Mouse (Mus musculus): ENCODE measurements at regions not wholly inside any gene's neighbourhood (a gene's known extent, or its start where the extent isn't known, plus 50 kb on each side); places are given as distances from the start of the nearest gene placed in this dataset. TPM values are rescaled to one million over a fixed set of nuclear protein-coding genes. Genes with fewer than 3 reads are reported as not detected.
A peak's percentile ranks its signal among the peaks of the same experiment; 100 is the strongest.

DNA sequence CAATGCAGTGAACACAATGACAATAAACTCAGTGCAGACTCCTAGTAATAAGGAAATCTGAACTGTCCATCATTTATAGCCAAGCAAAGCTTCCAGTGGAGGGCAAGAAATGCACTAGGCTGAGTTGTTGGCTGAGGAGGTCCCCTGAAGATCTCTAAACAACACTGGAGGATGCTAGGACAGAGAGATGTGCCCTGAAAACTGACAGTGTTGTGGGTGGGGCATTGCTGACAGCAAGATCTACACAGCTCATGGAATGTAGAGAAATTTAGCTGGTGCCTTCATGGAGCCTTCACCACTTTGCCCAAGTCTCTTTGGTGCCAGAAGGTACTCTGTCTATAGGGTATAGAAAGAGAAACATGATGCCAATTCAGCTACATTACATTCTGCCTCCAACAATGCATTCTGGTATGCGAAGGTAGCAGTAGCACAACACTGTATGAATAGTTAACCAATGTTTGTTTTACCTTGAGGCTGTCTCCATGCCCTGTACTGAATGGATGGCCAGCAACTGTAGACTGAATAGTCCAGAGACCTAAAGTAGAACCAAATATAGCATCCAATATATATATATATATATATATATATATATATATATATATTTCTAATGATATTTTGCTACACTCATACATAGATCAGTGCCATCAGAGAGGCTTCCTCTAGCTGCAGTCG is 318.9 kb upstream of the Olfr161 start:
- no peaks in the 10 kb centered on the region for H3K27me3 ChIP-seq
- H3K4me1 ChIP-seq (replicated peaks): no peaks in the 10 kb centered on the region
- 0 out of 2 replicates have a peak, but pooled peaks have one; percentile 29 for ATAC-seq (ENCODE audit: insufficient number of reproducible peaks, insufficient read depth, low FRiP score, low TSS enrichment, low read depth)
- H3K4me3 ChIP-seq (replicated peaks): no peak overlapping the region
- no peak overlapping the region for H3K27ac ChIP-seq
- WGBS: 61% methylated on average over 2 of the region's 2 CpGs
- H3K4me2 ChIP-seq: no peak overlapping the region
- no peaks in the 10 kb centered on the region for H3K36me3 ChIP-seq
- no peak overlapping the region for H3K9ac ChIP-seq (replicated peaks)
- peaks cover 64% of the 10 kb centered on the region for H3K9me3 ChIP-seq

DNA sequence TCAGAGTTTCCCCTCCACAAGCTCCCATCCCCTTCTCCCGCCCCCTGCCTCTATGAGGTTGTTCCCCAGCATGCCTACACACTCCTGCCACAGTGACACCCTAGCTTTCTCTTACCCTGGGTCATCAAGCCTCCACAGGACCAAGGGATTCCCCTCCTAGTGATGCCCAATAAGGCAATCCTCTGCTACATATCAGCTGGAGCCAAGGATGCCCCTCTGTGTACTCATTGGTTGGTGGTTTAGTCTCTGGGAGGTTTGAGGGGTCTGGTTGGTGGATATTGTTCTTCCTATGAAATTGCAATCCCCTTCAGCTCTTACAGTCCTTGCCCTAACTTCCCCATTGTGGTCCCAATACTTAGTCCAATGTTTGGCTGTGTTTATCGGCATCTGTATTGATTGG is 317.4 kb upstream of the Olfr161 start:
- H3K4me3 ChIP-seq (replicated peaks): no peak overlapping the region
- ATAC-seq (ENCODE audit: insufficient number of reproducible peaks, insufficient read depth, low FRiP score, low TSS enrichment, low read depth): peak; percentile 52; the same call in 1 of the 2 replicates
- 87% methylated on average over 2 of the region's 2 CpGs for WGBS

More for the DNA sequence above, 317.4 kb upstream of the Olfr161 start:
- H3K4me1 ChIP-seq (replicated peaks): no peaks in the 10 kb centered on the region
- H3K9me3 ChIP-seq: peaks cover 64% of the 10 kb centered on the region
- H3K27me3 ChIP-seq: no peaks in the 10 kb centered on the region
- no peak overlapping the region for H3K27ac ChIP-seq
- H3K36me3 ChIP-seq: no peaks in the 10 kb centered on the region
- H3K9ac ChIP-seq (replicated peaks): no peak overlapping the region
- no peak overlapping the region for H3K4me2 ChIP-seq

Small RNA genes in the stretch of these regions (microRNA-seq; reads per million reads assigned to microRNA genes)
- not detected for gene Gm23215
